Mouse (Mus musculus) heart, adult 2 months (tissue): ENCODE results near the gene Asic1. TPM values are rescaled to one million over a fixed set of nuclear protein-coding genes. Genes with fewer than 3 reads are reported as not detected.

Experiments used
- DNase-seq, 2 experiments: peaks; one replicate each; pipeline ENCODE4 v3.0.0; 2021
- H3K27ac ChIP-seq: fragments of 200-600 bp; 2 replicates; pipeline ENCODE4 v1.8.1; 2022
- H3K27me3 ChIP-seq: fragments of 200-500 bp; 2 replicates; pipeline ENCODE4 v1.6.1; 2012; ENCODE audit warnings: mild to moderate bottlenecking, low read length, inconsistent platforms, mixed read lengths; ENCODE audit not compliant: control insufficient read depth, insufficient read depth
- H3K36me3 ChIP-seq: fragments of 200-500 bp; 2 replicates; pipeline ENCODE4 v1.6.1; 2012; ENCODE audit warnings: low read length, inconsistent platforms; ENCODE audit not compliant: control insufficient read depth, insufficient read depth
- H3K4me1 ChIP-seq: fragments of 200-500 bp; 2 replicates; pipeline ENCODE4 v1.6.1; 2011; ENCODE audit warnings: low read length; ENCODE audit not compliant: control insufficient read depth, insufficient read depth
- H3K4me3 ChIP-seq: fragments of 200-600 bp; 2 replicates; pipeline ENCODE4 v1.8.1; 2022
- H3K79me2 ChIP-seq: fragments of 200-500 bp; replicated peaks from 2 replicates; pipeline ENCODE4 v1.6.1; 2012; ENCODE audit warnings: mild to moderate bottlenecking, inconsistent platforms, low read length, moderate library complexity, mixed read lengths; ENCODE audit not compliant: control insufficient read depth, insufficient read depth
- H3K9ac ChIP-seq: fragments of 200-500 bp; 2 replicates; pipeline ENCODE4 v1.6.1; 2012; ENCODE audit warnings: low read depth, mild to moderate bottlenecking, control low read depth, inconsistent platforms, low read length, mixed read lengths
- CTCF ChIP-seq: fragments of 200-600 bp; IDR thresholded peaks from 2 replicates; pipeline ENCODE4 v1.8.1; 2022; ENCODE audit warnings: antibody characterized with exemption, mild to moderate bottlenecking, moderate library complexity
- EP300 ChIP-seq: fragments of 200-500 bp; IDR thresholded peaks from 2 replicates; pipeline ENCODE4 v1.6.1; 2011; ENCODE audit warnings: low read depth, low read length, control low read depth; ENCODE audit not compliant: insufficient read depth
- POLR2A ChIP-seq: fragments of 200-500 bp; IDR thresholded peaks from 2 replicates; pipeline ENCODE4 v1.6.1; 2011; ENCODE audit warnings: mild to moderate bottlenecking, low read depth, low read length, control low read depth; ENCODE audit not compliant: insufficient read depth
- WGBS: fragments of 180-500 bp; shearing (Covaris S2); methylation state at CpG from one replicate; pipeline ENCODE4 v1.1.7; 2018; 5-methylcytosine and 5-hydroxymethylcytosine counted together
- intact Hi-C: fragments of 180-260 bp; cut with DNase I; formaldehyde crosslinking; loops from one replicate; pipeline ENCODE4 v1.15.1; 2025
- long read RNA-seq: library from polyadenylated mRNA; stranded (forward); transcript quantifications from one replicate; pipeline ENCODE4 v2.0.0, GENCODE M21; 2021
- polyA plus RNA-seq: library from polyadenylated mRNA; depleted of rRNA; stranded (reverse); fragments of >200 nt; gene quantifications from 2 replicates; pipeline ENCODE4 v1.2.3, GENCODE M21; 2012; rRNA removed
- total RNA-seq, 2 experiments: library from RNA; stranded (reverse); gene quantifications; 2 replicates each; pipeline ENCODE4 v1.2.3; 2021

Gene Asic1
- under 1 TPM; 0.42 to 0.50 TPM for total RNA-seq
- 1.3 TPM in 2 replicates for polyA plus RNA-seq
- long read RNA-seq: 0 reads

- peak within 1 kb of the TSS; percentile 44 for H3K9ac ChIP-seq
Observed at GRCm38 (mm10) chr15:99670154-99670821, at the start of gene Asic1. Gene Asic1, plus strand, starts transcription at chr15:99670368.

GRCm38 (mm10) chr15:99622063-99622462, 48.1 kb upstream of the Asic1 start:
- intact Hi-C loops: no loop called here
- Histone ChIP-seq H3K36me3 (no peaks in the 10 kb centered on the region), H3K27ac (no peak overlapping the region), H3K79me2 (no peaks in the 10 kb centered on the region), H3K9ac (no peak overlapping the region), H3K27me3 (no peaks in the 10 kb centered on the region), H3K4me1 (no peaks in the 10 kb centered on the region), H3K4me3 (no peak overlapping the region)
- DNase-seq: no peak
- 91% methylated on average over 11 of the region's 11 CpGs for WGBS
- TF ChIP-seq CTCF: no peak
- no peak for TF ChIP-seq EP300
- no peak for TF ChIP-seq POLR2A

More at GRCm38 (mm10) chr15:99670154-99670821, at the start of gene Asic1:
- WGBS: 2% methylated on average over 60 of the region's 74 CpGs
- no peak within 1 kb of the TSS for H3K27ac ChIP-seq
- no peaks in the 10 kb centered on the region for H3K36me3 ChIP-seq
- H3K4me1 ChIP-seq: peaks cover 3% of the 10 kb centered on the region; the same call in 1 of the 2 replicates
- peak; percentile 72 to 75 for DNase-seq
- TF ChIP-seq POLR2A (no peak), CTCF (peak; percentile 22; the same call in 1 of the 2 replicates), EP300 (no peak)
- peaks cover 18% of the 10 kb centered on the region for H3K27me3 ChIP-seq
- no peaks in the 10 kb centered on the region for H3K79me2 ChIP-seq
- peak within 1 kb of the TSS; percentile 54 for H3K4me3 ChIP-seq
- intact Hi-C loops: no loop called here

GRCm38 (mm10) chr15:99631618-99632017, 38.5 kb upstream of the Asic1 start:
- intact Hi-C loops: loop anchor here (5.0 kb wide), 1 partner anchor 36 kb away; no protein-coding TSS in a partner anchor
- no peaks in the 10 kb centered on the region for H3K4me1 ChIP-seq
- TF ChIP-seq POLR2A (no peak), EP300 (no peak), CTCF (peak; percentile 49)
- H3K27ac ChIP-seq: no peak overlapping the region
- H3K4me3 ChIP-seq: no peak overlapping the region
- no peak overlapping the region for H3K9ac ChIP-seq
- H3K79me2 ChIP-seq: no peaks in the 10 kb centered on the region
- no peak for DNase-seq
- no peaks in the 10 kb centered on the region for H3K27me3 ChIP-seq
- no peaks in the 10 kb centered on the region for H3K36me3 ChIP-seq

- H3K36me3 ChIP-seq: no peaks in the 10 kb centered on the region
- no peak overlapping the region for H3K4me3 ChIP-seq
- H3K27ac ChIP-seq: no peak overlapping the region
- intact Hi-C loops: loop anchor here (5.0 kb wide), 1 partner anchor 33 kb away; no protein-coding TSS in a partner anchor
- no peaks in the 10 kb centered on the region for H3K27me3 ChIP-seq
- H3K9ac ChIP-seq: no peak overlapping the region
- WGBS: 90% methylated on average over 7 of the region's 7 CpGs
- no peaks in the 10 kb centered on the region for H3K79me2 ChIP-seq
- TF ChIP-seq EP300 (no peak), POLR2A (no peak), CTCF (no peak)
- no peak for DNase-seq
- no peaks in the 10 kb centered on the region for H3K4me1 ChIP-seq
Observed at GRCm38 (mm10) chr15:99634702-99635101, 35.5 kb upstream of the Asic1 start.

- no peaks in the 10 kb centered on the region for H3K36me3 ChIP-seq
- no peak for TF ChIP-seq CTCF
- TF ChIP-seq EP300: no peak
- H3K9ac ChIP-seq: no peak overlapping the region
- H3K79me2 ChIP-seq: no peaks in the 10 kb centered on the region
- no peaks in the 10 kb centered on the region for H3K4me1 ChIP-seq
- H3K27me3 ChIP-seq: no peaks in the 10 kb centered on the region
- no peak overlapping the region for H3K27ac ChIP-seq
- H3K4me3 ChIP-seq: no peak overlapping the region
- intact Hi-C loops: no loop called here
- WGBS: 89% methylated on average over 12 of the region's 12 CpGs
- no peak for DNase-seq
Observed at GRCm38 (mm10) chr15:99637405-99638123, 32.6 kb upstream of the Asic1 start.

- no peak for DNase-seq
- Histone ChIP-seq H3K4me1 (no peaks in the 10 kb centered on the region), H3K27me3 (no peaks in the 10 kb centered on the region), H3K79me2 (no peaks in the 10 kb centered on the region), H3K36me3 (no peaks in the 10 kb centered on the region), H3K9ac (no peak overlapping the region), H3K4me3 (no peak overlapping the region), H3K27ac (no peak overlapping the region)
- intact Hi-C loops: no loop called here
- 87% methylated on average over 5 of the region's 5 CpGs for WGBS
- TF ChIP-seq CTCF: no peak
- TF ChIP-seq POLR2A: no peak
- no peak for TF ChIP-seq EP300
Observed at GRCm38 (mm10) chr15:99638124-99638485, 32.1 kb upstream of the Asic1 start.
